Mouse (Mus musculus): ENCODE measurements around the gene Prpsap1. TPM values are rescaled to one million over a fixed set of nuclear protein-coding genes. Genes with fewer than 3 reads are reported as not detected.
"Not testable (repeated sequence)": the region's sequence is repeated elsewhere in the genome, so short reads cannot be mapped to it uniquely, and the experiment has no call there.

Gene Prpsap1
- polyA plus RNA-seq, 1 experiment from 2014 or later = 227 TPM

- peaks cover 32% of the 10 kb centered on the region for H3K4me1 ChIP-seq
- WGBS = 57% methylated on average over 13 of the region's 13 CpGs
- H3K36me3 ChIP-seq = no peaks in the 10 kb centered on the region
- H3K27ac ChIP-seq (replicated peaks) = no peak overlapping the region; the same call in 1 of the 2 replicates
- peaks cover 15% of the 10 kb centered on the region; the same call in 1 of the 2 replicates for H3K27me3 ChIP-seq (ENCODE audit: low read depth, poor library complexity, severe bottlenecking)
- no peaks in the 10 kb centered on the region for H3K9me3 ChIP-seq (replicated peaks)
- DNase-seq (ENCODE audit: low spot score) = no peak
- H3K4me3 ChIP-seq = no peak overlapping the region
These were observed 64.8 kb downstream of the Prpsap1 start for GRCm38 (mm10) chr11:116428872-116429859.

GRCm38 (mm10) chr11:116426852-116427575 lies 67.0 kb downstream of the Prpsap1 start:
- Histone ChIP-seq H3K9me3 (replicated peaks) (no peaks in the 10 kb centered on the region), H3K27me3 (ENCODE audit: low read depth, poor library complexity, severe bottlenecking) (peaks cover 9% of the 10 kb centered on the region; the same call in 1 of the 2 replicates), H3K4me3 (no peak overlapping the region), H3K36me3 (no peaks in the 10 kb centered on the region), H3K4me1 (peaks cover 18% of the 10 kb centered on the region), H3K27ac (replicated peaks) (no peak overlapping the region)
- 74% methylated on average over 6 of the region's 6 CpGs for WGBS
- no peak for DNase-seq (ENCODE audit: low spot score)

DNA sequence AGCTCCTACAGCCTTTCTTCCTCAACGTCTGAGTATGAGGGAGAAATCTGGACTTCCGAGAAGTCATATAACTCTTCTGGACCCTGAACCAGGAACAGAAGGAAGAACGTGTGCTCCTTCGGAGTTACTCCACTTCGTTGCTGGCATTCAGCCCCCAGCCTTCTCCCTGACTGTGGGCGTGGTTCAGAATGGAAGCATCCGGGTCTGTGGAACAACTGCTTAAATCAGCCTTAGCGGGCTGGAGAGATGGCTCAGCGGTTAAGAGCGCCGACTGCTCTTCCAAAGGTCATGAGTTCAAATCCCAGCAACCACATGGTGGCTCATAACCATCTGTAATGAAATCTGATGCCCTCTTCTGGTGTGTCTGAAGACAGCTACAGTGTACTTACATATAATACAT lies 67.7 kb downstream of the Prpsap1 start:
- H3K9me3 ChIP-seq (replicated peaks); H3K27ac ChIP-seq (replicated peaks): not testable (repeated sequence)

GRCm38 (mm10) chr11:116424621-116425407 lies 69.2 kb downstream of the Prpsap1 start:
- H3K9me3 ChIP-seq (replicated peaks) = no peaks in the 10 kb centered on the region
- no peak for DNase-seq (ENCODE audit: low spot score)
- 54% methylated on average over 8 of the region's 8 CpGs for WGBS
- no peaks in the 10 kb centered on the region for H3K27me3 ChIP-seq (ENCODE audit: low read depth, poor library complexity, severe bottlenecking)
- no peak overlapping the region for H3K4me3 ChIP-seq
- H3K36me3 ChIP-seq = no peaks in the 10 kb centered on the region
- H3K27ac ChIP-seq (replicated peaks) = no peak overlapping the region
- peaks cover 5% of the 10 kb centered on the region for H3K4me1 ChIP-seq

More for the DNA sequence above, 67.7 kb downstream of the Prpsap1 start:
- not testable (repeated sequence) for H3K27me3 ChIP-seq (ENCODE audit: low read depth, poor library complexity, severe bottlenecking); H3K36me3 ChIP-seq; DNase-seq (ENCODE audit: low spot score); H3K4me3 ChIP-seq
- peaks cover 16% of the 10 kb centered on the region for H3K4me1 ChIP-seq
- 93% methylated on average over 11 of the region's 11 CpGs for WGBS

DNA sequence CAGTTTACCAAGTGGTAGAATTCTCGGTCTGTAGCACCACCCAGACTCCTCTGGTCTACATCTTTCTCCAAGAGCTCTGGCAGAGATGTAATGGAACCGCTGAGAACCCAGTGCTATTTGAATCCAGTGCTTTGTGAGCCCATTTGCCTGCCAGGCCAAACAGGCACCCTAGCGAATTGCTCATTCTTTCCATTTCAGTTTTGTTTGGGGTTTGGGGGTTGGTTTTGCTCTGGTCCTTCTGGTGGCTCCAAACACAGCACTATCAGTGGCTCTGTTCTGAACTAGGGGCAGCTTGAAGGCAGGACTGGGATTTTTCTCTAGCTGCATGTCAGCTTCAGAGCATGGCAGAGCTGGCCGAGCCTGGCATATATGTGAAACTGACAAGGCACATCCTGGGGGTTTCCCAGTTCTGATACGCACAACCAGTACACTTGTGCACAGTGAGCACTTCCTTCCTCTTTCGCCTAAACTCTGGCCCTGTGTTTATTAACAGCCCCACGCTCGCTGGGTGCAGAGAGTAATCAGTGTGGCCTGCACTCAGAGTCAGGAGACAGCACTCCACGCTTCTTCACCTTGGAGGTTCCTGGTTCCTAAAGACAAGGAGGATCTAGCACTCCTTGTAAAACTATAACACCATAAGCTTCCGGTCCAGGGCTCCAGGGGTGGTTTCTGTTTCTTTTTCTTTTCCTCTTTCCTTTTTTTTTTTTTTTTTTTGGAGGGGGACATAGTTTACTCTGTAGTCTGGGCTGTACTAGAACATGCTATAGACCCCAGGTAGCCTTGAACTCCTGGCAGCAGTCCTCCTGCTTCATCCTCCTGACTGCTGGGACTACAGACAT lies 70.0 kb downstream of the Prpsap1 start:
- Histone ChIP-seq H3K4me3 (no peak overlapping the region), H3K4me1 (no peaks in the 10 kb centered on the region), H3K27ac (replicated peaks) (no peak overlapping the region), H3K27me3 (ENCODE audit: low read depth, poor library complexity, severe bottlenecking) (no peaks in the 10 kb centered on the region), H3K9me3 (replicated peaks) (no peaks in the 10 kb centered on the region), H3K36me3 (no peaks in the 10 kb centered on the region)
- no peak for DNase-seq (ENCODE audit: low spot score)
- 84% methylated on average over 10 of the region's 10 CpGs for WGBS

DNA sequence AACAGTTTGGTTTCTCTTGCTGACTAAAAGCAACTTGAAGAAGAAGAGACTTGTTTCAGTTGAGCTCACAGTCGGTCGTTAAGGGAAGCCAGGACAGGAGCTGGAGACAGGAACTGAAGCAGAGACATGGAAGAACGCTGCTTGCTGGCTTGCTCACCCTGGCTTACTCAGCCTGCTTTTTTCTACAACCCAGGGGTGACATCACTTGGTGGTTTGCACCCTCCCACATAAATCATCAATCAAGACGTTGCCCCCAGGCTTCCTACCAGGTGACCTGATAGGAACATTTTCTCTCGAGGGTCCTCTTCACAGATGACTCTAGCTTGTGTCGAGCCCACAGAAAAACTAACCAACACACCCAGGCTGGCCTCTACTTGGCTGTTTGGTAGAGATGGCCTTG lies 70.8 kb downstream of the Prpsap1 start:
- Histone ChIP-seq H3K4me3 (no peak overlapping the region), H3K27me3 (ENCODE audit: low read depth, poor library complexity, severe bottlenecking) (no peaks in the 10 kb centered on the region), H3K27ac (replicated peaks) (no peak overlapping the region), H3K36me3 (no peaks in the 10 kb centered on the region), H3K4me1 (peaks cover 7% of the 10 kb centered on the region), H3K9me3 (replicated peaks) (no peaks in the 10 kb centered on the region)
- 84% methylated on average over 6 of the region's 6 CpGs for WGBS
- no peak for DNase-seq (ENCODE audit: low spot score)

DNA sequence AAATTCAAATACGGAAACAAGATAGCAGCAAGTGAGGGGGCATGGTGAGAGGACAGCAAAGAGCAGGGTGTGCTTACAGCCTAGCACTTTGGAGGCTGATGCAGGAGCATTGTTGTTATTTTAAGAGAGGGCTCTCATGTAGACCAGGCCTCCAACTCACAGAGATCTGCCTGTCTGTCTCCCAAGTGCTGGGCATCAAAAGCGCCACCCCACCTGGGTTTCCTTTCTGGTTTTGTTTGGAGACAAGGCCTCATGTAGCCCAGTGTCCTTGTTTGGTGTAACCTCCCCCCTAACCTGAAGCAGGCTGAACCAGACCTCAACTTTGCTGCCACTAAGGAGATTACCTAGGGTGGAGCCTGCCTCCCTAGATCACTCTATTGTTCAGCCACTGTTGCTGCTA lies 71.4 kb downstream of the Prpsap1 start:
- DNase-seq (ENCODE audit: low spot score) = no peak
- Histone ChIP-seq H3K36me3 (no peaks in the 10 kb centered on the region), H3K27me3 (ENCODE audit: low read depth, poor library complexity, severe bottlenecking) (no peaks in the 10 kb centered on the region), H3K4me1 (peaks cover 12% of the 10 kb centered on the region), H3K4me3 (no peak overlapping the region), H3K27ac (replicated peaks) (no peak overlapping the region), H3K9me3 (replicated peaks) (no peaks in the 10 kb centered on the region)
- 76% methylated on average over 2 of the region's 2 CpGs for WGBS

- Histone ChIP-seq H3K4me3 (no peak overlapping the region), H3K36me3 (no peaks in the 10 kb centered on the region), H3K27me3 (ENCODE audit: low read depth, poor library complexity, severe bottlenecking) (no peaks in the 10 kb centered on the region), H3K27ac (replicated peaks) (no peak overlapping the region), H3K4me1 (peaks cover 16% of the 10 kb centered on the region), H3K9me3 (replicated peaks) (no peaks in the 10 kb centered on the region)
- no peak for DNase-seq (ENCODE audit: low spot score)
- WGBS = 74% methylated on average over 6 of the region's 6 CpGs
These were observed 72.9 kb downstream of the Prpsap1 start for GRCm38 (mm10) chr11:116421102-116421501.

Other genes starting within 250 kb of the Prpsap1 start
- gene Srp68, start 220.0 kb downstream of the Prpsap1 start, polyA plus RNA-seq (2016; fragmentation: Nextera tagmentation; extraction: Ambion mirVana) = 96.1 and 106 TPM in 2 replicates
- 0.09 and 0.12 TPM in 2 replicates for gene Galr2, start 213.3 kb downstream of the Prpsap1 start, polyA plus RNA-seq (2016; fragmentation: Nextera tagmentation; extraction: Ambion mirVana)
- gene Exoc7, start 187.0 kb downstream of the Prpsap1 start, polyA plus RNA-seq (2016; fragmentation: Nextera tagmentation; extraction: Ambion mirVana) = 57.6 and 71.6 TPM in 2 replicates
- gene Foxj1, start 158.8 kb downstream of the Prpsap1 start, polyA plus RNA-seq (2016; fragmentation: Nextera tagmentation; extraction: Ambion mirVana) = 7.1 and 8.4 TPM in 2 replicates
- gene Rnf157, start 81.2 kb downstream of the Prpsap1 start, polyA plus RNA-seq (2016; fragmentation: Nextera tagmentation; extraction: Ambion mirVana) = 5.3 and 10.1 TPM in 2 replicates
- gene Ubald2, start 60.1 kb downstream of the Prpsap1 start, polyA plus RNA-seq (2016; fragmentation: Nextera tagmentation; extraction: Ambion mirVana) = 37.5 and 40.9 TPM in 2 replicates
- 0.10 and 0.21 TPM in 2 replicates for gene Qrich2, start 28.0 kb downstream of the Prpsap1 start, polyA plus RNA-seq (2016; fragmentation: Nextera tagmentation; extraction: Ambion mirVana)
- 6.4 and 9.4 TPM in 2 replicates for gene Sphk1, start 36.7 kb upstream of the Prpsap1 start, polyA plus RNA-seq (2016; fragmentation: Nextera tagmentation; extraction: Ambion mirVana)
- gene Ube2o, start 87.2 kb upstream of the Prpsap1 start, polyA plus RNA-seq (2016; fragmentation: Nextera tagmentation; extraction: Ambion mirVana) = 8.3 and 8.7 TPM in 2 replicates
- gene Aanat, start 92.2 kb upstream of the Prpsap1 start, polyA plus RNA-seq (2016; fragmentation: Nextera tagmentation; extraction: Ambion mirVana) = not detected in 2 replicates
- gene Rhbdf2, start 132.8 kb upstream of the Prpsap1 start, polyA plus RNA-seq (2016; fragmentation: Nextera tagmentation; extraction: Ambion mirVana) = 2.5 and 3.3 TPM in 2 replicates
- gene Prcd, start 159.3 kb upstream of the Prpsap1 start, polyA plus RNA-seq (2016; fragmentation: Nextera tagmentation; extraction: Ambion mirVana) = 0.65 and 0.77 TPM in 2 replicates
- 2.5 and 2.8 TPM in 2 replicates for gene Cygb, start 160.1 kb upstream of the Prpsap1 start, polyA plus RNA-seq (2016; fragmentation: Nextera tagmentation; extraction: Ambion mirVana)